Mouse (Mus musculus) testis, adult 2 months (tissue): ENCODE measurements around the gene Fzr1.

Experiments used
- CTCF ChIP-seq: fragments of 200-500 bp; IDR thresholded peaks from 2 replicates; pipeline ENCODE4 v1.5.1; 2012; ENCODE audit warnings: low read depth, mild to moderate bottlenecking, inconsistent platforms, low read length, moderate library complexity; ENCODE audit not compliant: control insufficient read depth, insufficient read depth, insufficient replicate concordance
- POLR2A ChIP-seq: fragments of 200-500 bp; IDR thresholded peaks from 2 replicates; pipeline ENCODE4 v1.6.1; 2012; ENCODE audit warnings: low read depth, mild to moderate bottlenecking, inconsistent platforms, low read length, moderate library complexity; ENCODE audit not compliant: control insufficient read depth

- TF ChIP-seq CTCF (no peak), POLR2A (no peak)
Observed at GRCm38 (mm10) chr10:81379183-81379553, 852 bp upstream of the Fzr1 start.
